Mouse (Mus musculus) cerebellum, adult 2 months (tissue): ENCODE results near the gene Slc25a23.

ENCODE experiments used
- CTCF ChIP-seq: fragments of 200-500 bp; IDR thresholded peaks from 2 replicates; pipeline ENCODE4 v1.5.1; 2011; ENCODE audit warnings: low read depth, mild to moderate bottlenecking, control low read depth, low read length, moderate library complexity, borderline replicate concordance; ENCODE audit not compliant: insufficient read depth
- POLR2A ChIP-seq: fragments of 200-500 bp; IDR thresholded peaks from 2 replicates; pipeline ENCODE4 v1.6.1; 2011; ENCODE audit warnings: low read length, control low read depth, borderline replicate concordance; ENCODE audit not compliant: insufficient read depth

- no peak for TF ChIP-seq POLR2A
- TF ChIP-seq CTCF, result peak; percentile 87
These were observed 36.9 kb upstream of the Slc25a23 start for GRCm38 (mm10) chr17:57096623-57096920.
